Comparison of ENCODE assay signal across 23 mouse cellular contexts in the genomic region with DNA sequence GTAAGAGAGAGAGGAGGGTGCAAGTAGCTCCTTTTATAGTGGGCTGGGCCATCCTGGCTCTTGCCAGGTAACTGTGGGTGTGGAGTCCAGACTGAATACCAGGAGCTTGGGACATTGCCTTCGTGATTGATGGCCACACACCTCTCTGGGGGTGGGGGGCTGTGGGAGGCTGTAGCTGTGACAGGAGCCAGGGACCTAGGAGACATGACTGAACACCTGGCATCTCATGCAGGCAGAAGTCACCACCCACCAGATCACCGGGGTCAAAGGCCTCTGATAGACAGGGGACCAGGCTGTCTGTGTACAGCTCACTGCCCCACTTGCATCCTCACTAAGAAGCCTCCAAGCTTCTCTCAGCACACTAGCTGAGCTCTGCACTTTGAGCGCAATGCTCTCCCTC.
"Had no signal": no experiment of that assay in that cellular context is flagged by ENCODE, and none has a peak within 500 bp of the region (broad histone marks: within the 10 kb centered on the region; RNA-seq: fewer than 3 reads in every experiment).

No protein-coding gene starts in this region.

- H3K4me2 ChIP-seq: limb, embryonic 13.5 days; liver, embryonic 12.5 days; liver, embryonic 15.5 days; lung, embryonic 15.5 days; midbrain, embryonic 12.5 days; neural tube, embryonic 12.5 days; neural tube, embryonic 15.5 days; stomach, embryonic 15.5 days had no signal

- H3K4me3 ChIP-seq: limb, embryonic 10.5 days; limb, embryonic 13.5 days; liver, embryonic 12.5 days; liver, embryonic 15.5 days; lung, embryonic 15.5 days; midbrain, embryonic 12.5 days; neural tube, embryonic 12.5 days; neural tube, embryonic 15.5 days; stomach, embryonic 15.5 days had no signal

- ATAC-seq: liver, embryonic 12.5 days; midbrain, embryonic 16.5 days had no signal

- H3K27me3 ChIP-seq: limb, embryonic 13.5 days; liver, embryonic 12.5 days; liver, embryonic 15.5 days; lung, embryonic 15.5 days; megakaryocyte, embryonic 14.5 days; midbrain, embryonic 12.5 days; neural tube, embryonic 12.5 days; neural tube, embryonic 15.5 days; stomach, embryonic 15.5 days had no signal

- H3K4me1 ChIP-seq: limb, embryonic 10.5 days; limb, embryonic 13.5 days; liver, embryonic 12.5 days; liver, embryonic 15.5 days; lung, embryonic 15.5 days; neural tube, embryonic 15.5 days; stomach, embryonic 15.5 days had no signal

- H3K9ac ChIP-seq: limb, embryonic 13.5 days; liver, embryonic 12.5 days; liver, embryonic 15.5 days; lung, embryonic 15.5 days; midbrain, embryonic 12.5 days; neural tube, embryonic 12.5 days; neural tube, embryonic 15.5 days; stomach, embryonic 15.5 days had no signal

- DNase-seq: kidney, adult 2 months; kidney, postnatal 10 days; kidney, postnatal 36 days; layer of hippocampus, postnatal 36 days; liver; lung, adult 18-20 months; lung, postnatal 10 days; lung, postnatal 36 days; retina, postnatal 1 day; right cerebral cortex, postnatal 25 days; spleen, adult 18-20 months; thymus, postnatal 25 days had no signal

- H3K9me3 ChIP-seq: limb, embryonic 10.5 days; limb, embryonic 13.5 days; liver, embryonic 12.5 days; liver, embryonic 15.5 days; lung, embryonic 15.5 days; midbrain, embryonic 12.5 days; neural tube, embryonic 12.5 days; neural tube, embryonic 15.5 days; stomach, embryonic 15.5 days had no signal

- H3K27ac ChIP-seq: limb, embryonic 10.5 days; limb, embryonic 13.5 days; liver, embryonic 12.5 days; liver, embryonic 15.5 days; lung, embryonic 15.5 days; midbrain, embryonic 12.5 days; neural tube, embryonic 12.5 days; neural tube, embryonic 15.5 days; stomach, embryonic 15.5 days had no signal

- H3K36me3 ChIP-seq: limb, embryonic 10.5 days; limb, embryonic 13.5 days; liver, embryonic 12.5 days; liver, embryonic 15.5 days; lung, embryonic 15.5 days; midbrain, embryonic 12.5 days; neural tube, embryonic 12.5 days; neural tube, embryonic 15.5 days; stomach, embryonic 15.5 days had no signal
